Mouse (Mus musculus) kidney, adult 11 months (tissue): Measurements from ENCODE around the gene Nr1i3.

Experiments used
- DNase-seq: peaks from one replicate; pipeline ENCODE4 v3.0.0; 2022

Nr1i3 gene

GRCm38 (mm10) chr1:171195887-171196397 is 17.8 kb upstream of the Nr1i3 start, which contains the start of gene Pcp4l1:
TSS of gene Pcp4l1 (minus strand) at chr1:171196268.
- DNase-seq: peak; percentile 46

- no peak for DNase-seq
Measured at GRCm38 (mm10) chr1:171199532-171199931, 14.2 kb upstream of the Nr1i3 start.

GRCm38 (mm10) chr1:171200769-171201168 is 13.0 kb upstream of the Nr1i3 start:
- DNase-seq: no peak

GRCm38 (mm10) chr1:171203471-171204248 is 10.1 kb upstream of the Nr1i3 start:
- no peak for DNase-seq

GRCm38 (mm10) chr1:171204249-171204644 is 9.5 kb upstream of the Nr1i3 start:
- DNase-seq: peak; percentile 27

GRCm38 (mm10) chr1:171205704-171206493 is 7.9 kb upstream of the Nr1i3 start:
- no peak for DNase-seq

- DNase-seq: no peak
Measured at GRCm38 (mm10) chr1:171209409-171209808, 4.4 kb upstream of the Nr1i3 start.

- no peak for DNase-seq
Measured at GRCm38 (mm10) chr1:171212854-171213253, 916 bp upstream of the Nr1i3 start.

GRCm38 (mm10) chr1:171216241-171216955 is 2.6 kb downstream of the Nr1i3 start:
- DNase-seq: no peak

- peak; percentile 75 for DNase-seq
Measured at GRCm38 (mm10) chr1:171220871-171221270, 7.1 kb downstream of the Nr1i3 start.

- DNase-seq: no peak
Measured at GRCm38 (mm10) chr1:171221281-171222193, 7.8 kb downstream of the Nr1i3 start.

- DNase-seq: peak; percentile 100
Measured at GRCm38 (mm10) chr1:171222238-171223155, 8.7 kb downstream of the Nr1i3 start, which contains the start of gene Tomm40l. TSS of gene Tomm40l (minus strand) at chr1:171222514.

GRCm38 (mm10) chr1:171223168-171223567 is 9.4 kb downstream of the Nr1i3 start:
- no peak for DNase-seq

GRCm38 (mm10) chr1:171223796-171224195 is 10.0 kb downstream of the Nr1i3 start:
- peak; percentile 61 for DNase-seq

GRCm38 (mm10) chr1:171224857-171225256 is 11.1 kb downstream of the Nr1i3 start, which contains the start of gene Apoa2:
TSS of gene Apoa2 (plus strand) at chr1:171225054.
- DNase-seq: no peak

- DNase-seq: no peak
Measured at GRCm38 (mm10) chr1:171226780-171227179, 13.0 kb downstream of the Nr1i3 start.

- DNase-seq: no peak
Measured at GRCm38 (mm10) chr1:171227879-171228278, 14.1 kb downstream of the Nr1i3 start.

- DNase-seq: no peak
Measured at GRCm38 (mm10) chr1:171229750-171230149, 16.0 kb downstream of the Nr1i3 start.

- no peak for DNase-seq
Measured at GRCm38 (mm10) chr1:171230215-171230614, 16.4 kb downstream of the Nr1i3 start.

- no peak for DNase-seq
Measured at GRCm38 (mm10) chr1:171231844-171232243, 18.1 kb downstream of the Nr1i3 start.

- no peak for DNase-seq
Measured at GRCm38 (mm10) chr1:171232348-171232747, 18.6 kb downstream of the Nr1i3 start.
